Mouse (Mus musculus) frontal cortex, postnatal 14 days (tissue): ENCODE measurements at regions not wholly inside any gene's neighbourhood (a gene's known extent, or its start where the extent isn't known, plus 50 kb on each side); places are given as distances from the start of the nearest gene placed in this dataset.
A peak's percentile ranks its signal among the peaks of the same experiment; 100 is the strongest.

ENCODE experiments used
- DNase-seq, 2 experiments: peaks; one replicate each; pipeline ENCODE4 v3.0.0; 2022; ENCODE audit warnings: low spot score in 2 of 2

DNA sequence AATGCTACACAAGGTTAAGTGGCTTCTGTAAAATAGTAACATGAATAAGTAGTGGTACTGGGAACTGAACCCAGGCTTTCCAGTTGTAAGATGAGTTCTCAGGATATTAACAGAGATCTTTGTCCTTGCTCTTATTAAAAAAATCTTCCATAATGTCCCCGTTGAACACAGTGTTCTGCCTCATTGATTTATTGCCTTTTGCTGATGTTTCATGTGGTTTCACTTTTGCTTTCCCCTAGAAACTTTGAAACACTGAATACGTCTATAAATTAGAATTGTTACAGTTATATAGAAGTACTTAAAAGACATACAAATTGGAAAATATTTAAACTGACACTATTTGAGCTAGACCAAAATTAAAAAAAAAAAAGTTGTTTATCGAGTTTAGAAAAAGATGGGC, 166.8 kb upstream of the Epha7 start:
- DNase-seq: no peak

DNA sequence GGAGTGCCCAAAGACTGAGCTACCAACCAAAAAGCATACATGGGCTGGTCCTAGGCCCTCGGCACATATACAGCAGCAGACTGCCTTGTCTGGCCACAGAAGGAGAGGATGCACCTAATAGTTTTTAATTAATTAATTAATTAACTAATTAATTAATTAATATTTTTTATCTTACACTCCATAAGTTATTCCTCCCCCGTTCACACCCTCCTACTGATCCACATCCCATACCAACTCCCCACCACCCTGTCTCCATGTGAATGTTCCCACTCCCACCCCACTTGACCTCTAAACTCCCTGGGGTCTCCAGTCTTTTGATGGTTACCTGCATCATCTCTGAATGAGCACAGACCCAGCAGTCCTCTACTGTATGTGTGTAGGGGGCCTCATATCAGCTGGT, 153.5 kb upstream of the Epha7 start:
- DNase-seq: no peak

DNA sequence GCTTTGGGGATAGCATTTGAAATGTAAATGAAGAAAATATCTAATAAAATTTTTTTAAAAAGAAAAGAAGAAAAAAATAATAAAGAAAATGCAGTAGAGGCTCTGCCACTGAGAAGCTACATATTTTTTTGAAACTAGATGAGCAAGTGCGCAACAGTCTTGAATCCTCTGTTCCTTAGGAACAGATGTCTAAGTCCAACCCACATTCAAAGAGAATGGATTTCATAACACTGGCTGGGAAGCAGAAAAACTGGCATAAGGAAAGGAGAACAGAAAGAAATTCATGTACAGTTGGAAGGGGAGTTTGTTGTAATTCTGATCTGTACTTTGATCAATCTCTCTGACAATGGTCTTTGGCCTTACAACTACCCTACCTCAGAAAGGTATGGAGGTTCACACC, 114.8 kb upstream of the Epha7 start:
- DNase-seq: no peak

DNA sequence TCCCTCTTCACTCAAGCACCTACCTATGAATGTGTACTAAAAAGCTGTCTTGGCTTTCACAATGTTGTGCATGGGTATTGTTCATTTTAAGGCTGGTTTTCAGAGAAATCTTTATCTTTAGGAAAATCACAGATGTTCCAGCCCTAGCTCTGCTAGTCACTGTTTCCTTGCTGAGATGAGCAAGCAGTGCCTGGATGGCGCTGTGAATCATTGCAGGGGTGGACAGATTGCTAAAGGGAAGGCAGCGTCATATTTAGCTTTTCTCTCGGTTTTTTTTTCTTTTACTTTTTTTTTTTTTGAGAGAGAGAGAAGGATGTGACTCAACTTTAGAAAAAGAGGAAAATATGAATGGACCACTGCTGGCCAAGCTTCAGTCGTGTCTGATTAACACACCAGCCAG, 112.5 kb upstream of the Epha7 start:
- DNase-seq: peak; percentile 8 to 25

DNA sequence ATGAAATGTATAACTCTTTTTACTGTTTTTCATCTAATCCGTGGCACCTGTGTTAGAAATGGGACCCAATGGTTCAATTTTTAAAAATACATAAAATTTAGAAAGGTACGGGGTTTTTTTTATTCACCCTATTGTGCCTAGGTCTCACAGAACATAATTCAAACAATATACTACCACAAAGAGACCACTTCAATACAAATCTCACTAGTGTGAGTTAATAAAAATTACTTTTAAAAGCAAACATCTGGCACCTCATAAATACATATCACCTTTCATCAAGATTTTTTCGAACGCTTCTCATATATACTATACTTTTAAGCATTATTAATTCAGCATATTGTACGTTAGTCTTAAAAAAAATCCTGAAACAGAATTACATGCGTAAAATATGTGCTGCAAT, 109.6 kb upstream of the Epha7 start:
- no peak for DNase-seq
